Mouse (Mus musculus) hindbrain, postnatal 0 days (tissue): ENCODE measurements around the gene Rest. TPM values are rescaled to one million over a fixed set of nuclear protein-coding genes. Genes with fewer than 3 reads are reported as not detected.

Source experiments
- ATAC-seq: fragments of 200-750 bp; cut with Nextera tagmentation; 2 replicates; pipeline ENCODE4 v1.8.0; 2017; ENCODE audit warnings: mild to moderate bottlenecking, moderate TSS enrichment, moderate library complexity
- DNase-seq: peaks from one replicate; pipeline ENCODE4 v3.0.0-alpha.2; 2015; ENCODE audit warnings: low spot score
- H3K27ac ChIP-seq: fragments of 300-500 bp; sonication (generic); 2 replicates; pipeline ENCODE4 v1.5.1; 2014; ENCODE audit warnings: mild to moderate bottlenecking
- H3K27me3 ChIP-seq: fragments of 300-500 bp; sonication (generic); 2 replicates; pipeline ENCODE4 v1.6.1; 2014; ENCODE audit warnings: low read length, mixed read lengths; ENCODE audit not compliant: insufficient read depth
- H3K36me3 ChIP-seq: fragments of 300-500 bp; sonication (generic); 2 replicates; pipeline ENCODE4 v1.6.1; 2014; ENCODE audit warnings: low read length, mixed read lengths; ENCODE audit not compliant: insufficient read depth
- H3K4me1 ChIP-seq: fragments of 300-500 bp; sonication (generic); 2 replicates; pipeline ENCODE4 v1.6.1; 2014; ENCODE audit warnings: antibody characterized with exemption, low read length, mixed read lengths; ENCODE audit not compliant: insufficient read depth
- H3K4me2 ChIP-seq: fragments of 300-500 bp; sonication (generic); 2 replicates; pipeline ENCODE4 v1.6.1; 2014; ENCODE audit warnings: low read depth, mild to moderate bottlenecking, low read length, moderate library complexity, mixed read lengths
- H3K4me3 ChIP-seq: fragments of 300-500 bp; sonication (generic); 2 replicates; pipeline ENCODE4 v1.5.1; 2014; ENCODE audit warnings: low read length
- H3K9ac ChIP-seq: fragments of 300-500 bp; sonication (generic); replicated peaks from 2 replicates; pipeline ENCODE4 v1.6.1; 2014; ENCODE audit warnings: mild to moderate bottlenecking, low read length, moderate library complexity, mixed read lengths
- H3K9me3 ChIP-seq: fragments of 300-500 bp; sonication (generic); 2 replicates; pipeline ENCODE4 v1.6.1; 2016; ENCODE audit warnings: low read length, mixed read lengths
- CTCF ChIP-seq: IDR thresholded peaks from 2 replicates; pipeline ENCODE4 v1.5.1; 2016; ENCODE audit warnings: antibody characterized with exemption, control low read depth, low read depth
- WGBS: fragments of 180-500 bp; shearing (Covaris S2); extraction: QIAGEN DNeasy Blood & Tissue Kit; methylation state at CpG from one replicate; pipeline ENCODE4 v1.1.7; 2014; 5-methylcytosine and 5-hydroxymethylcytosine counted together
- polyA plus RNA-seq: library from polyadenylated mRNA; unstranded; fragments of >200 nt; fragmentation: Nextera tagmentation; extraction: Ambion mirVana; gene quantifications from 2 replicates; pipeline ENCODE4 v1.2.1, GENCODE M21; 2015
- total RNA-seq: library from RNA; depleted of rRNA; stranded (reverse); fragments of >200 nt; gene quantifications from 2 replicates; pipeline ENCODE4 v1.2.3, GENCODE M21; 2014

Rest gene
- total and polyA plus RNA-seq, 2 experiments from 2014 or later: 4.1 to 9.0 TPM

DNA sequence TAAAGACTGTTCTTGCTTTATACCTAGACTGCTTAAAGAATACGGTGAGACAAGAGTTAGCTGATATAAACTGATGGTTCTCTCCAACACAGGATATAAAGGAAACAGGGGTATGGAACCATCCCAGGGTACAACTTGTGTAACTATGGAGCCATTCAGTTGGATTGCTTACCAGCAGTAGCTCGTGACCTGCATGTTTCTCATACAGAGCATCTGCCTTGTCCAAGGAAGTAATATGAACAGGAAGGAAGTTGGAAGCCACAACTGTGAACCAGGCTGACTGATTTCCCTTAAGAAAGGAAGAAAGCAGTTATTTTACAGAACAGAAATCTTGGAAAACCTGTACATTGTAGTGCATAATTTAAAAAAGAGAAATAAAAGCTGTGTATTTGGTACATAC is 34.2 kb downstream of the Rest start:
- 92% methylated on average over 2 of the region's 2 CpGs for WGBS

DNA sequence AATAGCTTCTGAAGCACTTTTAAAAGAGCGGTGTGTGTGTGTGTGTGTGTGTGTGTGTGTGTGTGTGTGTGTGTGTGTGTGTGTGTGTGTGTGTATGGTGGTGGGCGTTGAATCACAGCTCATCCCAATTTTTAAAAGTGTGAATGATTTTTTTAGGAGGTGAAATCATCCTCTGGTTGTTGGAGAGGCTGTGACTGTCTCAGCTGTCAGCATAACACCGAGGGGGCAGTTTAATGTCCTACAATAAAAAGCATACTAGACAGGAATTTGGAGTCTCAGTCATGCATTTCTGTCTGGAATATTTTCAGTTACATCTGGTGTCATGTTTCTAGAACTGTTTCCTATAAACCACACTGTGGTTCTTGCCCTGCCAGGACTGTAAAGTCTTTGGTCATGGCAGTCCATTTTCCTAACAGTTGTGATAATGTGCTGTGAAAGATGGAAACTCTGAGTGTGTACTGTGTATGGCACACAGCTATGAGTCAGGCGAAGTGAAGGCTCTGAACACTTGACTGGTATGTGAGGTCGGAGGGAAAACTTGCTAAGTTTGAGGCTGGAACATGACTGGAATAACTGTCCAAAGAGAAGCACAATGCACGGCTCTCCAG is 36.1 kb downstream of the Rest start:
- peaks cover 19% of the 10 kb centered on the region for H3K36me3 ChIP-seq

More for the DNA sequence above, 34.2 kb downstream of the Rest start:
- no peaks in the 10 kb centered on the region for H3K27me3 ChIP-seq
- ATAC-seq: no peak
- no peak overlapping the region for H3K27ac ChIP-seq
- no peaks in the 10 kb centered on the region for H3K4me1 ChIP-seq
- H3K9ac ChIP-seq: no peak overlapping the region
- DNase-seq: no peak
- no peaks in the 10 kb centered on the region for H3K9me3 ChIP-seq
- peaks cover 20% of the 10 kb centered on the region for H3K36me3 ChIP-seq
- no peak overlapping the region for H3K4me3 ChIP-seq
- TF ChIP-seq CTCF: no peak
- no peak overlapping the region for H3K4me2 ChIP-seq

DNA sequence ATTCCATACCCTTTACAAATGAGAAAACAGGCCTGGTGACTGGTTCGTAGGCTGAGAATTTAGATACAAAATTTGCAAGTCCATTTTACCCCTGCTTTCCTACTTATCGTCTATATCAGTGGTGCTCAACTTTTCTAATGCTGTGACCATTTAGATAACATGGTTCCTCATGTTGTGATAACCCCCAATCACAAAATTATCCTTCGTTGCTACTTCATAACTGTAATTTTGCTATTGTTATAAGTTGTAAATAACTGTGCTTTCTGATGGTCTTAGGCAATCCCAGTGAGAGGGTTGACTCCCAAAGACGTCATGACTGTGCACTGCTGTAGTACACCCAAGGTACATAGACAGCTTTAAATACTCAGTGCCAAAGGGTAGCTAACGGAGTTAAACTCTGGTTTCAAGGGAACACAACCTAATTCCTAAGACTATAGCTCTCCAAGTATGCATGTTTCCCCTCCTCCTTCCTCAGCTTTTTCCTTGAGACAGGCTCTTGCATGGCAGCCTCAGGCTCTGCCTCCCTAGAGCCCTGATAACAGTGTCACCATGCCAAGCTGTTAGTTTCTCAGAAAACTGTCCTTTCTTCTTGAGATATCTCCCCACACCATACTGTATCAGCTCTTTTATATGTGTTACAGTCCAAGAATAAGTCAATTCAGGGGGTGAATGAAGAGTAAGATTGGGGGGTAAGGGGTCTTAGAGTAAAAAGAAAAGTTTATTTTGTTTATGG is 42.7 kb downstream of the Rest start:
- Histone ChIP-seq H3K9me3 (no peaks in the 10 kb centered on the region), H3K4me3 (peak overlapping the region; percentile 91), H3K27me3 (no peaks in the 10 kb centered on the region), H3K27ac (no peak overlapping the region), H3K36me3 (peaks cover 14% of the 10 kb centered on the region), H3K4me1 (peaks cover 19% of the 10 kb centered on the region), H3K4me2 (peak overlapping the region; percentile 99), H3K9ac (peak overlapping the region; percentile 94; the same call in 1 of the 2 replicates)
- 77% methylated on average over 5 of the region's 5 CpGs for WGBS
- ATAC-seq: no peak
- TF ChIP-seq CTCF: no peak
- DNase-seq: no peak

More for the DNA sequence above, 36.1 kb downstream of the Rest start:
- Histone ChIP-seq H3K27me3 (no peaks in the 10 kb centered on the region), H3K4me1 (no peaks in the 10 kb centered on the region), H3K27ac (no peak overlapping the region), H3K4me3 (no peak overlapping the region), H3K9me3 (no peaks in the 10 kb centered on the region), H3K4me2 (no peak overlapping the region), H3K9ac (no peak overlapping the region)
- DNase-seq (no peak), ATAC-seq (no peak)
- no peak for TF ChIP-seq CTCF
- 94% methylated on average over 6 of the region's 6 CpGs for WGBS

DNA sequence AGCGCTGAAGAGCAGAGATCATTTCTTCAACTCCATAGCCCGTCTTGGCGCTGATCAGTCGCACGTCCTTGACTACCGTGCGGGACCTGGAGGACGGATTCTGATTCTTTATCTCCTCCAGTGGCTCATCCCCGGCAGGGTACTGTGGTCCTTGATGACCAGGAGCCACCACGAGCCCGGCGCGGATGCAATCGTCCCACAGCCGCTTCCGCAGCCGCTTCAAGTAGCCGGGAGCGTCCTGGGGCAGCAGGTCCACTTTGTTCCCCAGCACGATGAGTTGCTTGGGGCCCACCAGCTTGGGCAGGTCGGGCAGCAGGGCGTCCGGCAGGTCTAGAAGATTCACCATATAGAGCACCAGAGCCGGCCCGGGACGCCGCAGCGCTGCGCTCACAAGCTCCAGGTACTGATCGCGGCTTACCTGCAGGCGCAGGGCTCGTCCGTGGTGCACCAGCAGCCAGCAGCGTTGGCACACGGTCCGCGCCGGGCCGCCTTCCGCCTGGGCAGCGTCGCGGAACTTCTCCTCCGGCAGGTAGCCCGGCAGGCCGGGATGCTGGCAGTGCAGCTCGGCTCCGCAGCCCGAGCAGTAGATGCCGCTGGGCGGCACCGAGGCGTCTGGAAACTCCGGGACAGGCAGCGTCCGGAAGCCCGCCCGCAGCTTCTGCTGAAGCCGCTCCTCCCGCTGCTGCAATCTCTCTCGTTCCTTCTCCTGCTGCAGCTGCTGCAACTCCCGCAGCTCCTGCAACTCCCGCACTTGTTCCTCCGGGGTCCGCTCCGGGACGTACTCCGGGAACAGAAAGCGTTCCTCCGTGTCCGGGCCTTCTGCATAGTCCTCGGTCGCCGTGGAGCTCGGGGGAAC is 44.0 kb downstream of the Rest start:
- H3K27me3 ChIP-seq: no peaks in the 10 kb centered on the region
- ATAC-seq: no peak; the same call in 1 of the 2 replicates
- DNase-seq: peak; percentile 48
- H3K36me3 ChIP-seq: peaks cover 14% of the 10 kb centered on the region
- H3K4me1 ChIP-seq: peaks cover 19% of the 10 kb centered on the region
- TF ChIP-seq CTCF: no peak
- under 1% methylated on average over 75 of the region's 76 CpGs for WGBS
- H3K27ac ChIP-seq: peak overlapping the region; percentile 94
- H3K4me3 ChIP-seq: peak overlapping the region; percentile 91
- H3K9ac ChIP-seq: peak overlapping the region; percentile 94
- H3K4me2 ChIP-seq: peak overlapping the region; percentile 99
- H3K9me3 ChIP-seq: no peaks in the 10 kb centered on the region

DNA sequence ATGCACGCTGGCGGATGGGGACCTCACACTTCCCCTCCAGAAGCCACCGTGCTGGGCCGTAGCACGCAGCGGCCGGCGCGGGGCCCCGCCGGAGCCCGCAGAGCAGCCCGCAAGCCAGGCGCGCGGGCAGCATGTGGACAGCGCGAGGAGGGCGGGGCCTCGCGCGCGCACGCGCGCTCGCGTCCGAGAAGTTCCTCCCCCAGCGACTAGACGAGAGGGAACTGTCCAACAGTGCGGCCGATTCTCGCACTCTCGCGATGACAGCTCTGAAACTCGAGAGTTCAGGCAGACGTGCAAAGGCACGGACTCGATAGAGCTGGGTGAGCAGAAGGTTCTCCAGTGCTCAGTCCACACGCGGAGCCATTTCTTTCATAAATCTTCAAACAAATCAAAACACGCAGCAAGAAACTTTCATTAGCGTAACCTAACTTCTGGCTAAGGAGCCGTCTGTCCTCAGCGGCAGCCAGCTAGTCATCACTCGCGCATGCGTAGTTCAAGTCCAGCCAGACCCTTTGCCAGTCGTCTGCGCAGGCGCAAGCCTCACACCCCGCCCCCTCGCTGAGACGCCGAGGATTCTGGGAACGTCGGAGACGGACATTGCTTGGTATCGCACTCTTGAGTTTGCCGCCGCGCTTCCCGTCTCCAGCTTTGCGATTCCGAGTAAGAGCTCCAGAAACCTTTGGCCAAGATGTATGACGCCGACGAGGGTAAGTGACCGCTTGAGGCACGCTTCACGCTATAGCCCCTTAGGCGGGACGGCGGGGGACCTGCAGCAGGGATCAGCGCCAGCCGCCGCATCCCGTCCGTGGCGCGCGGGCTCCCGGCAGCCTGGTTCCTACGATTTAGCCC is 44.9 kb downstream of the Rest start, which contains the start of the genes Noa1 and Polr2b:
Noa1 (minus strand) TSS at position 161 of the 849 bp plus-strand sequence.
Polr2b (plus strand) TSS at position 224 of the 849 bp plus-strand sequence.
- ATAC-seq (peak; percentile 98), DNase-seq (peak; percentile 99)
- H3K9me3 ChIP-seq: no peaks in the 10 kb centered on the region
- H3K9ac ChIP-seq: peak within 1 kb of the TSS; percentile 94
- peak; percentile 19; the same call in 1 of the 2 replicates for TF ChIP-seq CTCF
- H3K4me2 ChIP-seq: peak within 1 kb of the TSS; percentile 99
- H3K36me3 ChIP-seq: peaks cover 13% of the 10 kb centered on the region
- peak within 1 kb of the TSS; percentile 91 for H3K4me3 ChIP-seq
- peaks cover 19% of the 10 kb centered on the region for H3K4me1 ChIP-seq
- H3K27ac ChIP-seq: peak within 1 kb of the TSS; percentile 94
- no peaks in the 10 kb centered on the region for H3K27me3 ChIP-seq
- WGBS: under 1% methylated on average over 85 of the region's 85 CpGs
